Mouse (Mus musculus) liver, adult 2 months (tissue): ENCODE measurements around the gene Tango6. TPM values are rescaled to one million over a fixed set of nuclear protein-coding genes. Genes with fewer than 3 reads are reported as not detected.

Source experiments
- DNase-seq: peaks from one replicate; pipeline ENCODE4 v3.0.0-alpha.2; 2011; ENCODE audit warnings: low read depth, low spot score; ENCODE audit errors: extremely low read depth
- H3K27ac ChIP-seq: fragments of 200-500 bp; replicated peaks from 2 replicates; pipeline ENCODE4 v1.5.1; 2012; ENCODE audit warnings: low read depth, mild to moderate bottlenecking, control low read depth, inconsistent platforms, low read length; ENCODE audit not compliant: insufficient read depth
- H3K27me3 ChIP-seq: fragments of 200-500 bp; 2 replicates; pipeline ENCODE4 v1.6.1; 2012; ENCODE audit warnings: mild to moderate bottlenecking, moderate library complexity, low read length, inconsistent platforms; ENCODE audit not compliant: control insufficient read depth, insufficient read depth
- H3K36me3 ChIP-seq: fragments of 200-500 bp; 2 replicates; pipeline ENCODE4 v1.6.1; 2012; ENCODE audit warnings: low read length, inconsistent platforms; ENCODE audit not compliant: control insufficient read depth, insufficient read depth
- H3K4me1 ChIP-seq: fragments of 200-500 bp; 2 replicates; pipeline ENCODE4 v1.6.1; 2011; ENCODE audit warnings: low read length; ENCODE audit not compliant: control insufficient read depth, insufficient read depth
- H3K4me3 ChIP-seq: fragments of 200-500 bp; 2 replicates; pipeline ENCODE4 v1.5.1; 2011; ENCODE audit warnings: low read depth, mild to moderate bottlenecking, control low read depth, low read length, moderate library complexity; ENCODE audit not compliant: insufficient read depth
- H3K79me2 ChIP-seq: fragments of 200-500 bp; 2 replicates; pipeline ENCODE4 v1.6.1; 2012; ENCODE audit warnings: inconsistent platforms, mild to moderate bottlenecking, low read length, moderate library complexity; ENCODE audit not compliant: control insufficient read depth, insufficient read depth
- H3K9ac ChIP-seq: fragments of 200-500 bp; 2 replicates; pipeline ENCODE4 v1.6.1; 2012; ENCODE audit warnings: low read depth, mild to moderate bottlenecking, control low read depth, inconsistent platforms, low read length
- CTCF ChIP-seq: fragments of 200-500 bp; IDR thresholded peaks from 2 replicates; pipeline ENCODE4 v1.5.1; 2011; ENCODE audit warnings: low read depth, low read length, control low read depth
- POLR2A ChIP-seq: fragments of 200-500 bp; IDR thresholded peaks from 2 replicates; pipeline ENCODE4 v1.6.1; 2011; ENCODE audit warnings: low read length, control low read depth; ENCODE audit not compliant: insufficient read depth; ENCODE audit errors: extremely low read depth
- WGBS: fragments of 180-500 bp; shearing (Covaris S2); methylation state at CpG from one replicate; pipeline ENCODE4 v1.1.7; 2018; 5-methylcytosine and 5-hydroxymethylcytosine counted together
- polyA plus RNA-seq: library from polyadenylated mRNA; depleted of rRNA; stranded (reverse); fragments of >200 nt; gene quantifications from 2 replicates; pipeline ENCODE4 v1.2.3, GENCODE M21; 2012
- total RNA-seq: library from RNA; depleted of rRNA; stranded (reverse); fragments of >200 nt; gene quantifications from 2 replicates; pipeline ENCODE4 v1.2.3, GENCODE M21; 2014

The Tango6 gene
- total and polyA plus RNA-seq, 2 experiments = 2.1 to 4.0 TPM

DNA sequence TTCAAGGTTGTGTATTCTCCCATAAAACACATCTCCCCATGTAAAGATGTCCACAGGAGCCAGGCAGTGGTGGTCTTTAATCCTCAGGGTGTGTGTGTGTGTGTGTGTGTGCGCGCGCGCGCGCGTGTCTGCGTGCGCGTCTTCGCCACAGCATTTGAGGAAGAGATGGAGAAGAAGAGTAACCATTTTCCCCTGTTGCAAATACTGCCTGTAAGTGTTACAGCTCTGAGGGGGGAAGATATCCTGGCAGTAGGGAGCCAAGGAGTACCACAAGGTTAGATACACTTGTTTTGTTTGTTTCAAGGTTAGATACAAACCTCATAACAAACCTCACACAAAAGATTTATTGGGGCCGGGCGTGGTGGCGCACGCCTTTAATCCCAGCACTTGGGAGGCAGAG is 8.6 kb upstream of the Tango6 start:
- TF ChIP-seq POLR2A (no peak), CTCF (no peak)
- Histone ChIP-seq H3K79me2 (no peaks in the 10 kb centered on the region), H3K36me3 (no peaks in the 10 kb centered on the region), H3K4me1 (no peaks in the 10 kb centered on the region), H3K4me3 (no peak overlapping the region), H3K27me3 (no peaks in the 10 kb centered on the region), H3K27ac (no peak overlapping the region), H3K9ac (no peak overlapping the region)
- WGBS = 99% methylated on average over 15 of the region's 15 CpGs
- DNase-seq = no peak

- Histone ChIP-seq H3K4me1 (no peaks in the 10 kb centered on the region), H3K79me2 (no peaks in the 10 kb centered on the region), H3K9ac (no peak overlapping the region), H3K27ac (no peak overlapping the region), H3K4me3 (no peak overlapping the region), H3K36me3 (no peaks in the 10 kb centered on the region), H3K27me3 (no peaks in the 10 kb centered on the region)
- TF ChIP-seq POLR2A = no peak
- peak; percentile 8; the same call in 1 of the 2 replicates for TF ChIP-seq CTCF
- no peak for DNase-seq
- 80% methylated on average over 8 of the region's 8 CpGs for WGBS
These were observed 8.0 kb upstream of the Tango6 start for GRCm38 (mm10) chr8:106674894-106675293.

GRCm38 (mm10) chr8:106684387-106684786 is 1.5 kb downstream of the Tango6 start:
- H3K4me3 ChIP-seq = no peak overlapping the region
- H3K79me2 ChIP-seq = no peaks in the 10 kb centered on the region; the same call in 1 of the 2 replicates
- DNase-seq = no peak
- H3K4me1 ChIP-seq = no peaks in the 10 kb centered on the region
- WGBS = 88% methylated on average over 4 of the region's 4 CpGs
- TF ChIP-seq CTCF = no peak
- TF ChIP-seq POLR2A = no peak
- no peaks in the 10 kb centered on the region for H3K27me3 ChIP-seq
- H3K27ac ChIP-seq = no peak overlapping the region
- H3K36me3 ChIP-seq = no peaks in the 10 kb centered on the region
- H3K9ac ChIP-seq = no peak overlapping the region

DNA sequence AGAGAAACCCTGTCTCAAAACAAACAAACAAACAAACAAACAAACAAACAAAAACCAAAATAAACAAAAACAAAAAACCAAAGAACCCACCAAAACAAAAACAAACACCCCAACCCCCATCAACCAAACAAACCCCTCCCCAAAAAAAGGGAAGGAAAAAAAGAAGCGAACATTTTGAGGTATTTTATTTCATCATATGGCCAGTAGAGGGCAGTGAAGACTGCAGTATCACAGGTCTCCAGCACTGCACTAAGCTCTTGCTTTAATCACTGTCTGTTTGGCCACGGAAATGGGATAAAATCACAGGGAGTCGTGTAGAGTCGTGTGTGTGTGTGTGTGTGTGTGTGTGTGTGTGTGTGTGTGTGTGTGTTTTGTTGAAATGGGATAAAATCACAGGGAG is 4.6 kb downstream of the Tango6 start:
- DNase-seq = peak; percentile 38
- no peak overlapping the region for H3K27ac ChIP-seq
- no peak overlapping the region for H3K9ac ChIP-seq
- H3K4me3 ChIP-seq = no peak overlapping the region
- 2% methylated on average over 4 of the region's 4 CpGs for WGBS
- TF ChIP-seq CTCF = peak; percentile 44
- no peak for TF ChIP-seq POLR2A
- no peaks in the 10 kb centered on the region; the same call in 1 of the 2 replicates for H3K79me2 ChIP-seq
- H3K4me1 ChIP-seq = no peaks in the 10 kb centered on the region
- H3K27me3 ChIP-seq = no peaks in the 10 kb centered on the region
- peaks cover 2% of the 10 kb centered on the region; the same call in 1 of the 2 replicates for H3K36me3 ChIP-seq

DNA sequence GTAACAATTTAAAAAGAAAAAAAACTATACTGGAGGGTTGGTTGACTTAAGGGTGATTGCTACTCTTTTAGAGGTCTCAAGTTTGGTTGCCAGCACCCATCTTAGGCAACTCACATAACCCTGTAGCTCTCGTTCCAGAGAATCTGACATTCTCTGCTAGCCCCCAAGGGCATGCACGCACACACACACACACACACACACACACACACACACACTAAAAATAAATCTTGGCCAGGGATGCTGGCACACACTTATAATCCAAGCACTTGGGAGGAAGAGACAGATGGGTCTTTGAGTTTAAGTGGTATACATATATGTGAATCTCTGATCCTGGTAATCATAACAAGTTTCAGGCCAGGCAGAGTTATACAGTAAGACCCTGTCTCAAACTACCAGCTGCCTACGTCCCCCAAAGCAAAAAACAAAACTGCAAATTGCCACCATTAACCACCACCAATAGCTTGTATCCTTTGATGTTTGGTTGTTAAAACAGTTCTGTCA is 14.9 kb downstream of the Tango6 start:
- no peak for DNase-seq
- no peak overlapping the region for H3K4me3 ChIP-seq
- no peak for TF ChIP-seq POLR2A
- TF ChIP-seq CTCF = no peak
- H3K4me1 ChIP-seq = no peaks in the 10 kb centered on the region
- 87% methylated on average over 3 of the region's 3 CpGs for WGBS
- H3K9ac ChIP-seq = no peak overlapping the region
- no peaks in the 10 kb centered on the region for H3K27me3 ChIP-seq
- H3K36me3 ChIP-seq = peaks cover 26% of the 10 kb centered on the region; the same call in 1 of the 2 replicates
- H3K79me2 ChIP-seq = no peaks in the 10 kb centered on the region
- no peak overlapping the region for H3K27ac ChIP-seq

DNA sequence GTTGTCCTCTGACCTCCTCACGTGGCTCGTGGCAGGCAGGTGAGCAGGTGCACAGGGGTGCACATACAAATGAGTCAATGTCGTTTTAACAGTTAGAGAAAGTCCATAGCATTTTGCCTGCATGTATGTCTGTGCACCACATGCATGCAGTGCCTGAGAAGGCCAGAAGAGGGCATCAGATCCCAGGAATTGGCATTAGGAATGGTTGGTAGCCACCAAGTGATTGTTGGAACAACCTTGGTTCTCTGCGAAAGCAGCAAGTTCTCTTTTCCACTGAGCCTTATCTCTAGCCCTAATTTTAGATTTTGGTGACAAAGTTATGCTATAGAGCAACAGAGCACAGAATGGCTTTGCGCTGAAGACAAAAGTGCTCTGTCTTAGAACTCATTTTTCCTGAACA is 16.7 kb downstream of the Tango6 start:
- TF ChIP-seq POLR2A (no peak), CTCF (peak; percentile 68)
- H3K4me3 ChIP-seq = no peak overlapping the region
- no peaks in the 10 kb centered on the region for H3K79me2 ChIP-seq
- no peak overlapping the region for H3K9ac ChIP-seq
- peaks cover 23% of the 10 kb centered on the region; the same call in 1 of the 2 replicates for H3K36me3 ChIP-seq
- 78% methylated on average over 5 of the region's 5 CpGs for WGBS
- H3K4me1 ChIP-seq = no peaks in the 10 kb centered on the region
- no peak overlapping the region for H3K27ac ChIP-seq
- DNase-seq = peak; percentile 39
- no peaks in the 10 kb centered on the region for H3K27me3 ChIP-seq
